Mouse (Mus musculus) spleen, postnatal 36 days (tissue): ENCODE results near the gene Ice1.

Experiments used
- DNase-seq, 2 experiments: peaks; one replicate each; pipeline ENCODE4 v3.0.0; 2022; ENCODE audit warnings: low spot score in 2 of 2, mixed read lengths in 1 of 2

Ice1 gene

DNA sequence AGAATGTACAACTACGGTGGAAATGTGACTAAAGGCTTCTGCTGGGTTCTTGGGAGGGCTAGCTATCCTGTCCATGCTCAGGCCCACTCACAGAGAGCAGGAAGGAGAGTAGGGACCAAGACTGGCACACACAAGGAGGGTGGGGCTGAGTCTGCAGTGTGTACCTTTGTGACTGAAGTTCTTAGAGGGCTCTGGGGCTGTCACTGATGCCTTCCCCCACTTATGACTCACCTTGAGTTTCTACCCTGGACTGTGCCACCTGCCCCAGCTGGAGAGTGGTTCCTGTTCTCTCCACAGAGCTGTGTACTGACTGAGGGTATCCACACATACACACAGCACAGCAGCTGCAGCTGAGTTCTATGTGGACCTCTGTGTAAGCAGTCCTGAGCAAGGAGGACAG is 63.2 kb downstream of the Ice1 start:
- no peak for DNase-seq

DNA sequence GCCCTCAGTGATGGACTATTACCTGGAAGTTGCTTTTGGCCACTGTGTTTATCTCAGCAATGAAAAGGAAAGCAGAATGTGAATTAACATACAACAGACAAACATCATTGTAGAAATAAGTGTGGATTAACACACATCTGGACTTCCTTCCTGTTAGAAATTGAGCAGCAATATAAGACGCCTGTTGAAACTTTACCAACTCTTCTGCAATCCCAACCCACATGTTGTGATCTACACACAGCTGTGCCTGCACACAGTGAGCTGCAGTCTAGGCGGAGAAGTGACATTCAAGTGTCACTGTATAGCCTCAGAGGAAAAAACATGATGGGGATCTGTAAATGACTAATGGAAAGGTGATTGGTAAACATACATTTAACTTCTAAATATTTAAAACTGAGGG is 69.5 kb downstream of the Ice1 start:
- no peak for DNase-seq

DNA sequence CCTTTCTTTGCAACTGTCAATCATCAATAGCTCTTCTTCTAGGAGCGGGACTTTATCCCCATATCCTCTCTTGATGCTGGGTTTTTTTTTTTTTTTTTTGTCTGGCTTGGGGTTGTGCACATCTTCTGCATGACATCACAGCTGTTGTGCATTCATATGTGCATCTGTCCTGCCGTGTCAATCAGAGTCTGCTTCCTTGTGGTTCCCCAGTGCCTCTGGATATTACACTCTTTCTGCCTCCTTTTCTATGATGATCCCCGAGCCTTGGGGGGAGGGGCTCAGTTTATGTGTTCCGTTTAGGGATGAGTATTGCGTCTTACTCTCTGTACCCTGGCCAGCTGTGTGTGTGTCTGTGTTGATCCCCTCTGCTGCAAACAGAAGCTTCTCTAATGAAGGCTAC is 84.0 kb downstream of the Ice1 start:
- no peak for DNase-seq

DNA sequence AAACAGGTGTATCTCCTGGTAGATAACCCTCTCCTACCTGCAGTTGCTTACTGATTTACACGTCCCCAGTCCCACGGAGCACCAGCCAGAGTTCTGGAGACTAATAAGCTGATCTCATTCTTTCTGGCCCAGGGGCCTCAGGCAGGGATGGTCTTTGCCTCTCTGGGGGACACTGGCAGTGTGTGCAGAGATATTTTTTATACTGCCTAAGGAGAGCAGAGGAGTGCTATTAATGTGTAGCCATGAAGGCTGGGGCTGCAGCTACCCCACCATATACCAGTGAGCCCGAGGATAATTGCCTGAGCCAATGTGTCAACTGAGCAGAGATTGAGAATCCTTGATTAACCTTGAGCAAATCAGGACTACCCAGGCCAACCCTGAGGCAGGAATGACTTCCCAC is 90.0 kb downstream of the Ice1 start:
- no peak for DNase-seq

DNA sequence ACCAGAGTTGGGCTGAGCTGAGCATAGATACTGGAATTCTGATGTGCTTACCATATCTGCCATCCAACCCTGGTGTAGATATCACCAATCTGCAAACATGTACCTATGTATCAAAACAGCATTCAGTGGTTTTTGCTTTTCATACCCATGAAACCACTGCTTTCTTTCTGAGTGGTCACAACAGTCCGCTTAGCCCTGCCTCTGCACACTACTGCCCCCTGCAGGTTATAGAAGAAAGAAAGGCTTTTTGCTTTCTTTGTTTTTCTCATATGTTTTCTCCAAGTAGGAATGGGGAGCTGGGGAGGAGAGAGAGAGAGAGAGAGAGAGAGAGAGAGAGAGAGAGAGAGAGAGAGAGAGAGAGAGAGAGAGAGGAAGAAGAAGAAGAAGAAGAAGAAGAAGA is 92.2 kb downstream of the Ice1 start:
- no peak for DNase-seq

DNA sequence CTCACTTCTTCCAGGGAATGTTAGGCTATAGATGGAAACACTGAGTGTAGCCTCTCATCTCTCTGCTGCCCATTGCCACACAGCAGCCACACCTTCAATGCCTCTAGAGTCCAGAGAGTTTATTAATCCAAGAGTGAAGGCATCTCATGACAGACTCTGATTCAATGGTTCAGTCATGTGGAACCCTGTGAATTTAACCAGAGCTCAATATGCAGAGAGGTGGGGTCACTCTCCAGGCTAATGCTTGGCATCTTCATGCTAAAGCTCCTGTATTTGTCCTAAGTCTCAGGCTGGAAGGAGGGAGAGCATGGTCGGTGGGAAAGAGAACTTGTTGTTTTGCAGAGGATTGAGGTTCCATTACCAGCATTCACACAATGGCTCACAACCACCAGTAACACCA is 97.6 kb downstream of the Ice1 start:
- DNase-seq, result no peak

DNA sequence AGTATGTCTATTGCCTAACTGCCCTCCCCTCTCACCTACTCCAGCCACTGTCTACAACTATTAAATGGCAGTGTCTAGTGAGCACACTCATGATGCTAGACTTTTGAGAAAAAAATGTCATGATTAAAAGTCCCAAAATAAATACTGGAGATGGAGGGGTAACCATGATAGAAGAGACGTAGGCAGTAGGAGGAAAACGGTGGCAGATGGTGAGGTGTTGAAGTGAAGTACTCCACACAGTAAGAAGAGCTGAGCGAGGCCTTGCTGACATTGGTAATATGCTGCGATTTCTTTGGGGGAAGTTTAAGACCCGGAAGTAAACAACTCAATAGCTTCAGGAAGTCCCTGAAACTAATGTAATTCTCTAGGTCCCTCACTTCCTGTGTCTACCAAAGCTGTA is 104.0 kb downstream of the Ice1 start:
- no peak for DNase-seq

DNA sequence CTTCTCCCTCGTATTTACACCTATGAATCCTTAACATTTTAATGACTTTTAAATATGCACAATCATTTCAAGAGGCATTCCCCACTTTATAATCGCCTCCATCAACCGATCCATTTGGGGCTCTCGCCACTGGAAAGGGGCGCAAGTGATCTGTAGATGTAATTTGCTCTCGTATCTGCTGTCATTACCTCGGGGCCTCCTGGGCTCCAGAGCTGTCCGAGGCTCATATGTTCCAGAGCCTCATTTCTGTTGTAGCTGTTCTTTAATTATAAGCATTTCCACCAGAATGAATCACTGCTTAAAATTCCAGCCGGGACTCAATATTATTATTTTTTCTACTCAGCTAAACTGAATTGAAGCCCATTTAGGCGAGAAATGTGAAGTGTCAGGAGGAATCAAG is 104.7 kb downstream of the Ice1 start:
- DNase-seq, result no peak

DNA sequence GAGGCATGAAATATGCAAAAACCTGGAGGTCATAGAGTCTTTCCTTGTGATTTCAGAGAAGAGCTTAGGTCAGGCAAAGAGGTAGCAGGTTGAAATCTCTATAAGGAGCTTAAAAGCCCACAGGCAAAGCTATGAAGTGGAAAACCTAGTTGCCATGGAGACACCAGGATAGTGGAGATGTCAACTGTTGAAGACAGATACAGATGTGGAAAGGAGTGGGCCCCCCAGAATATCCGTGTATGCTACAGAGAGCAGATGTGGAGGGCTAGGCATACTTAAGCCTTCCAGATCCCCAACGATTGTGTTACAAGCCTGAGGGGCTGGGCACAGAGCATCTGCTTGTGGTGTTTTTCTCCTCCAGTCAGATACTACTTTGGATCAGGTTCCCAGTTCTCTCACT is 119.8 kb downstream of the Ice1 start:
- no peak for DNase-seq

DNA sequence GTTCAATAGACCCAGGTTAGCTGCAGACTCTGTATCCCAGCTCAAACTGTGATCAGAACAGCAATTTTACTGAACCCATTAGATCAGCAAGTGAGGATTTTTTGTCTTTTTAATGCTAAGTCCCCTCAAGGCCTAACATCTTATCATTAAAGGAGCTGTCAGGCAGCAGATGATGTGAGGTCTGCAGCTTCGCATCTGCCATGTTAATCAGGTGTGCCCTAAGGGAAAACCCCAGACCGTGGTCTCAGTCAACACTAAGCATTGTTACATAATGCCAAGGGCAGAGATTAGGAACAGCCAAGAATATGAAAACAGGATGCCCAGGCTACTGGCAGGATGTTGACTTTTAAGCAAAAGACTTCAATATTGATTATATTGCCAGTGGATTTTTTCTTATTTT is 122.4 kb downstream of the Ice1 start:
- no peak for DNase-seq

DNA sequence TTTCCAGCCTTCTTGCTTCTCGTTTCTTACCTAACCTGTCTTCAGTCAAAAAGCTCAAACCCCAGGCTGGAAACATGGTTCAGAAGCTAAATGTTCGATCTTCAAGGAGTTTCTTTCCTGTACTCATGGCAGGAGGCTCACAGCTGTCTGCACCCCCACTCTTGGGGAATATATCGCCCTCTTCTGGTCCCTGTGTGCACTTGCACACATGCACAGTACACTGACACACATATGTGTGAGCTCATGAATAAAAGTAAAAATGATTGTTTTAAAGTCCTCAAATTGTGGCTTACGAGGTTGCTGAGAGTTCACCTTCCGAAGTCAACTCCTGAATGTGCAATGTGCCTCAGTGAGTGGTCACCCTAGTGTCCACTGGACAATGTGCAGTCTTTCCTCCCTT is 127.2 kb downstream of the Ice1 start:
- DNase-seq, result no peak

DNA sequence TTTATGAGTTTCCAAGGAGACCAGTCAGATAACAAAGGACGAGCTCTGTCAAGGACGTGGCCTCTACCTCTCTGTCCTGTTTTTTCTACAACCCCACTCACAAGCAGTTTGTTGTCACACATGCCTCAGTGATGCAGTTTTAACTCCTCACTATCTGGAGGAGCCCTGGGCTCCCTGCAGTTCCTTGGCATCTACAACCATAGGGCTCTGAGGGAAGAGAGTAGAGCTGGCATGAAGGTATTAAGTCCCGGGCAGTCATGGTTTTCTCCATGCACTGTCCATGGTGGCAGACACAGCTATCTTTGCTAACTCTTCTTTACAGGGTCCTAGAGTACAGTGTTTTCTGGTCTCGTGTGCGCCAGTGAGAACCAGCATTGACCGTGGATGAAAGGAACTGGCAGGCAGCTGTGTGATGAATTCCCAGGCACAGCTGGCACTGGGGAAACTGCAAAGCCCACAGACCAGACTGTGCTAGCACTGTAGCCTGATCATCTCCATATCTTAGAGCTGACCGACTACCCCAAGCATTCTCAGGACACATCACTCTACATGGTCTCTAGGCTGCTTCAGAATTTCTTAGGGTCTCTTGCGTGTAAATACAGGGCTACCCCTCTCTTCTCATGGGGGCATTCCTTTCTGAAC is 127.9 kb downstream of the Ice1 start:
- no peak for DNase-seq

DNA sequence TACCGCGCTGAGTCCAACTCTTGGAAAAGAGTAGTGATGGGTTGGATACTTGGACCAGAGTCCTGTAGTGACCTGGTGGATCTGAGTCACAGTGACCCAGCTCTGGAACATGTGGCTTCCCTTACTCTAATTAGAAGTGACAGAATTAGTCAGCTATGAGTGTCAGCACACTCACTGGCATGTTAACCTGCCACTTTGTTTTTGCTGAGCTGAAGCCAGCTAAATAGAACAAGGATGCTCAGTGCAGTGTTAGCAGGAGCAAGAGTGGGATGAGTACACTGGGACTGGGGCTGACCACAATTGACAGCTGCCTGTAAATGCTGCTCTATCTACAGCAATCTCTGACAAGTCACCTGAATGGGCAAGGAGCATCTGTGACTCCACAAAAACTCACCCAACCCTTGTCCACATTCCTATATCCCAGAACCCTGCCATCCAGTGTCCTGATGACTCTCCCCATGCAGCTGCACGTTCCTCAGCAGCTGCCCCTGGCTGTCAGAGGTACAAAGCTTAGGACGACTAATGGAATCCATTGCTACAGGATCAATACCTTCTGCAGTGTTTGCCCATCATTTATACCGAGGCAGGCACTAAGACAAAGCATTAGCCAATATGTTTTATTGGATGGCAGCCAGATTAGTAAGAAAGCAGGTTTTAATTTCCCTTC is 128.6 kb downstream of the Ice1 start:
- no peak for DNase-seq
